Mouse (Mus musculus): ENCODE results near the gene Gm20388.

Gene Gm20388

DNA sequence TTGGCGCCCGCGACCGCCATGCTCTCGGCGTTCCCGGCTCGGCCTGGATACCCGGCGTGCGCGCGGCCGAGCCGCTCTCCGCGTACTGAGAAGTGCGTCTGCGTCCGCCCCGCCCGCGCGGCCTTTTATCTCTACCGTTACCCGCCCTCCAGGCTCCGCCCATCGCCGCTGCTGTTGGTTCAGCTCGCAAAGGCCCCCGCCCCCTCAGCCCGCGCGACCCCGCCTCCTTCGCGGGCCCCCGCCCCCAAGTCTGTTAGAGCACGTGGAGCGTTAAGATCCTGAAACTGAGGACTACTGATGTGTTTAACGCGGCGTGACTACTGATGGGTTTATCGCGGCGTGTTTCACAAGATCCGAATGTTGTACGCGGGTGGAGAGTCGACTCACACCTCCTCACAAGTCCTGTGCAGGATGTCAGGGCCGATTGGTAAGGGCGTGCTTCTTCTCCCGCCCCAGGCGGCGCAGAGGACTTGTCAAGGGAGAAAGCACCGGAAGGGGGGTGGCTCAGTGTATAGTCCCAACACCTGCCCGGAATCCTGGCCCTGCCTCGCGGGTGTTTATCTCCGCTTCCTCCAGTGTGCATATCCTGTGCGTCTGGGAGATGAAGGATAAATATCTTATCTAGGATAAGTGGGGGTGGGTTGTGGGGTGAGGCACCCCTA, 1997.1 kb downstream of the Gm20388 start, which contains the start of gene Slc7a5:
Slc7a5 (minus strand) TSS at position 108 of the 662 bp plus-strand sequence.
- in situ Hi-C loops (cut with MboI, MseI) = loop anchor here (10.0 kb wide), 1 partner anchor 323 kb away; no protein-coding TSS in a partner anchor

DNA sequence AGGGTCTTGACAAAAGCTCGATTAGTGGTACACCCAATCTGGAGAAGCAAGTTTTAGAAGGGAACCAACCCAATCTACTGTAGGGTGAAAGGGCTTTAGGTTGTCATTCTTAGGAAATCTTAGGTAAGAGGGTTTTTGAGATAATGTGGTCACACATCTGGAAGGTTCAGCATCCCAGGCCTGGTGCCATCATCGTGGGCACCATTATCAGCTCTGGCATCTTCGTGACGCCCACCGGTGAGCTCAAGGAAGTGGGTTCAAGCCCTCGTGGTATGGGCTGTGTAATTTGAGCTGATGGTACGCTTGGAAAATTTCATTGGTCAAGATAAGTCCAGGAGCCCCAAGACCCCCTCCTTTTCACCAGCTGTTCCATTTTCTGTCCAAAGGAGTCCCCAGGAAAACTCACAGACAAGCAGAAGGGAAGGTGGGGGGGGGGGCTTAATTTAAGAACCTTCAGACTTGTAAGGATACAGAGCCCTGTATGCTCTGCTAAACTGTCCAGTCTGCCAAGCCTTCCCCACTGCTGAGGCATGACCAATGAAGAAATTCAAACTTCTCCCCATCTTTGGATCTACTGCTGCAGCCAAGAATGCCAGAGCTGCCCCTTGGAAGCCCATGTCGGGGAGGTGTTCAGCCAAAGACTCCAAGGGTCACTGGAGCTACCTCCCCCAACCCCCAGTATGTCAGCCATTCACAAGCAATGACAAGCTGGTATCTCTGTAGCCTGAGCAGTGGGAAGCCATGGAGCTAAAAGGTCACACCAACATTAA, 1997.9 kb downstream of the Gm20388 start:
- in situ Hi-C loops (cut with MboI, MseI) = loop anchor here (10.0 kb wide), 1 partner anchor 324 kb away; no protein-coding TSS in a partner anchor

DNA sequence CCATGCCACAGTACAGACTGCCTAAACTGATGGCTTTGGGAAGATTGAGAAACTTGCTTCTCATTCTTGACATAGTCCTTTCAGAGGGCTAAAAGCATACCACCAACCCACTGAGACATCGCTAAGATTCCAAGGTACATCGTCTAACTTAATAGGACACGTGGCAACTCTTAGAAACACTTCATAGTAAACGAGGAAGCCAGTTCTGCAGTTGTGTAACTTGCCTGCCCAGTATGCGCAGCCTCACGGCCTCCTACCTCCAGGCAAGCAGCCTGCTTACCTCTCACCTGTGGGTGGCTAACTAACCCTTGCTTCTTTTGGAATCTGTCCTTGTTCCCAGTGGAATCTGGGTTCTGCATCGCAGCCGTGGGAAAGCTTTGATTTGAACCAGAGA, 1998.5 kb downstream of the Gm20388 start:
- in situ Hi-C loops (cut with MboI, MseI) = loop anchor here (10.0 kb wide), 1 partner anchor 324 kb away; no protein-coding TSS in a partner anchor

DNA sequence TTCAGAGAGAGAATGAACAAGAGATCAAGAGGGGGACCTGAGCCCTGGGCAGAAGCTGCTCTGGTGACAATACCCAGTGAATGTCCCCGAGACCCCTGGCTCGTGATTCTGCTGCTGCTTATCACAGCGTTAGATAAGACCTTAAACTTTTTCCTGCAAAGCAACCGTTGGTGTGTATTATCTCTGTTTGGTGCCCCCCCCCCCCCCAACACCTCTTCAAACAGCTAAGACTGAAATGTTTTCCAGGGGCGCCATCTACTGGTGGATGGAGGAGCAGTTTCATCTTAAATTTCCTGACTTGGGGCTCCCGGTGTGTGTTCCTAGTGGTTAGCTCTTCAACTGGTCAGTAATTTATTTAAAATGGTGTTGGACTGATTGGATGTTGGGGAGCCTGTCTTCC, 1999.0 kb downstream of the Gm20388 start:
- in situ Hi-C loops (cut with MboI, MseI) = loop anchor here (10.0 kb wide), 1 partner anchor 325 kb away; no protein-coding TSS in a partner anchor

DNA sequence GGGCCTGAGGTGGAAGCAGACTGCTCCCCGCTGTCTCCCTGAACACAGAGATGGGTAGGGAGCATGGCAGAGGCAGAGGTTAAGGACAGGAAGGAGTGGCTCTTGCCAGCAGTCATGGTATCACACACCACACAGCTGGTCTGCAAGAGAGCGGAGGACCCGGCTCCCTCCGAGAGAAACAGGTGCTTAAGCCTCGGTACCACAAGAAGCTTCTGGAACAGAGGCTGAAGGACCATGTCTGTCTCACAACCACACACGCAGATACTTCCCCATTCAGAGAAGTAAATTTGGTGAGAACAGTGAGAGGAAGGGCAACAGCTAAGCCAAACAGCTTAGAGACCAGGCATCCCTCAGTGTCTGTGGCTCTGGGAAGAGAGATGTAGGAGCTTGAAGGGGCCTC, 2000.8 kb downstream of the Gm20388 start:
- in situ Hi-C loops (cut with MboI, MseI) = no loop called here

DNA sequence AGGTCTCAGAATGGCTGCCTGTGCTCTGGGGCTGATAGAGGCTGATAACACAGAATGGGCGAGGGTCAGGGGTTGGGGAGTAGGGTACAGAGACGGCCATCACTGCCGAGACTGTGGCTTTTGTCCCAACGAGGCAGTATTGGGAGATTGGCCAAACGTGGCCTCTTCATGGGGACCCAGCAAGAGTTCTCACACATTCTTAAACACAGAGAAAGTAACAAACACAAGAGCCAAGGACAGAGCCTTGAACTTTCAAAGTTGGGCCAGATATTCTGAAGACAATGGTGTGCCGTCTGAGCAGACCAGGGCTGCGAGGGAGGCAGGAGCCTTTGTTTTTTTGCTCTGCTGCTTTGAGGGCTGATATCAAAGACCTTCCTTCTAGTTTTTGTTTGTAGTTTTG, 2001.3 kb downstream of the Gm20388 start:
- in situ Hi-C loops (cut with MboI, MseI) = no loop called here

DNA sequence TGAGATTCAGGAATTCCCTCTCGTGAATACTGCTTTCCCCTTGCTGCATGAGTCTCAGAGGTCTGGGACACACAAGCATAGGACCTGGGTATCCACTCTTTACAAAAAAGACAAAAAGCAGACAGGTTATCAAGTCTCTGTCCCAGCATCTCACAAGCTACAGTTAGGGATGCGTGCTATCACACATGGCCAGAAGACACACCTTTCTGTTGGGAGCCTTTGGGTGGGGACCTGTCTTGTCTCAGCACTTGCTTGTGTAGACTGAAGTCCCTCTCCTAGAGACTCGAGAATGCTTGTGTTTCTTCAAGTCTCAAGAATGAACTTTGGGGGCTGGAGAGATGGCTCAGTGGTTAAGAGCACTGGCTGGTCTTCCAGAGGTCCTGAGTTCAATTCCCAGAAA, 2002.2 kb downstream of the Gm20388 start:
- in situ Hi-C loops (cut with MboI, MseI) = no loop called here

DNA sequence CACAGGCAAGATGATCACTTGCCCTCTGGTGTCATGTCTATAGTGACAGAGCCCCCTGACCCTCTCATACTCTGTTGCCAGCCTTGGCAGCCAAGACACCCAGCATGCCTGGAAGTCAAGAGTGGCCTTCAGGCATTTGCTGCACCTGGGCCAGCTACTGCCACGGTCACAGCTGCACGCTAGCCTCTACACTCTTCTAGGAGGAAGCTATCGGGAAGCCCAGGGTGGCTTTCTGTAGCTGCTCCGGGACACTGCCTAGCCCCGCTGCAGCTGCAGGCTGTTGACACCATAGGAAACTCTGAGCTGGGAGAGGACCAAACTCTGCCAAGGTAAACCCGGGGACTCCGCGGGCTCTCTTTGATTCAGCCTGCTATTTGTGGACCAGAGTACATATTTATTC, 2002.7 kb downstream of the Gm20388 start:
- in situ Hi-C loops (cut with MboI, MseI) = no loop called here

DNA sequence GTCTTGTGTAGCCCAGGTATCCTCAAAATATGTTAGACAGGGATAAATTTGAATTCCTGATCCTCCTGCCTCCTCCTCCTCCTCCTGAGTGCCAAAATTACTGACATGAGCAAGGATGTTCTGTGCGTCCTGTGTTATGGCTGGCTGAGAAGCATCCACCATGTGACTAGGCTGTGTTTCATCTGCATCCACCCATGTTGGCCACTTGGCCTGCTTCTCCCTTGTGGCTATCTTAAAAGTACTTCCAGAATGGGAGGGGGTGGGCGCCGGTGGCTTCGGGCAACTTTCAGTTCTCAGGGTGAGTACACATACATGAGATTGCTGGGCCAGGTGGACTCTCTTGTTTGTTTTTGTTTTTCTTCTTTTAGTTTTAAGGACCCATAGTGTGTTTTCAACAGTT, 2008.5 kb downstream of the Gm20388 start:
- in situ Hi-C loops (cut with MboI, MseI) = no loop called here

DNA sequence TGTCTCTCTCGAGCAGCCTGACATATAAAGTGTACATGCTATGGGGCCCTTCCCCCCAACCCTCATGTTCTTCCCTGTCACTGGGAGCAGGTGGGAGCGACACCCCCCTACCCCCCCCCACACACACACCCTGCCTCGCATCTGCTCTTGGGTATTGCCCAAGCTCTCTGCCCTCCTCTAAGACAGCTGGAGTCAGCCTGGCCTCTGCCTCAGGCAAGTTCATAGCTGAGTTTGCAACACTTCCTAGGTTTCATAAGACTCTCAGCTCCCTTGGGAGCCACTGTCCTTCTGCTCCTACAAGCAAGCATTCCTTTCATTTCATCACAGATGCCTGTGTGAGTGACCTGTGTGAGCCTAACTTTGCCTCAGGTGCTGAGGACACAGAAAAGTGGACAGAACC, 2009.1 kb downstream of the Gm20388 start:
- in situ Hi-C loops (cut with MboI, MseI) = loop anchor here (10.0 kb wide), 1 partner anchor 165 kb away; no protein-coding TSS in a partner anchor

DNA sequence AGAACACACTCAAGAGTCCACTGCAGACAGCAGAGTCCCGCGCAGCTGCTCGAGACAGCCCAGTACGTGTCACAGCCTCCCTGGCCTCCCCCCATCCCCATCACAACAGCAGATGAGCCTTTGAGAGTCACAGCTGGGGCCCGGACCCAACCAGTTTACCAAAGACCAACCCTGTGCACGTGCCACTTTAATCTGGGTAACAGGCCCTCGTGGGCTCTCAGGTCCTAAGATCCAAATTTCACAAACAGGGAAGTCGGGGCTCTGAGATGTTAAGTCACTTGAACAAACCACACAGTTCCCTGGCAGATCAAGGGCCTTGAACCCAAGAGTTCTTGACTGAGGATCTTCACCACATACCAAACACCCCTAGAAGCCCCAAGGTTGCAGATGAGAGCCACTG, 2010.9 kb downstream of the Gm20388 start:
- in situ Hi-C loops (cut with MboI, MseI) = loop anchor here (10.0 kb wide), 1 partner anchor 167 kb away; no protein-coding TSS in a partner anchor

DNA sequence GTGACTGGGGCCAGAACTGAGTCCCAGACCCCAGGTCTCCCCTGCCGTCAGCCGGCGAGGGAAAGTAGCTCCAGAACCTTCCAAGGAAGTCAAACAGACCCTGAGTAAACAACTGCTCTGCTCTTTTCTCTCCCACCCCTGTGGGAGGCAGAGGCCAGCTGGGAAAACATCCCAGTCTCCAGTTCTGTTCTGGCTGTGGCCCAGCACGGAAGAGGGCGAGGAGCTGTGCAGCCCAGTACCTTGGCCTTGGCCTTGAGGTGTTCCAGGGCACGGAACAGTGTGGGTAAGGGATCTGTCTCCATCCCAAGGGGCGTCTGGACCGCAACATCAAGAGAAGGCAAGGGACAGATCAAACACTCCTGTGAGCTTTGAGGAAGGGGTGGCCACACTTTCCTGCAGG, 2011.5 kb downstream of the Gm20388 start:
- in situ Hi-C loops (cut with MboI, MseI) = loop anchor here (10.0 kb wide), 1 partner anchor 167 kb away; no protein-coding TSS in a partner anchor

DNA sequence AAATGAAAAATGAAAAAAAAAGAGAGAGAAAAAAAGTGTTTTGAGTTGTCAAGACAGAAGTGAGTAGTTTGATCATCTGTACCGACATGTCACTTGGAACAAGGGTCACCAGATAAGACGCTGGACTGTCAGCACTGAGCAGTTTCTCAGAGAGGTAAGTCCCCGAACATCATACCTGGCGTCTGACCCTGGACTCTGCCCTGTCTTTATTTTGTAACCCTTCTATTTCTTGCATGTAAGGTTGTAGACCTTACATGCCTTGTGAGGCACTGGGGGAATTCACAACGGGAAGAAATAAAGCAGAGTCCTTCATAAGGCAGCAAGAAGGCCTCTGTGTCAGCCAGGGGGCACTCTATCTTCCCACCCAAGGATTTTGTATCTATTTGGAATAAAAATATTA, 2014.0 kb downstream of the Gm20388 start:
- in situ Hi-C loops (cut with MboI, MseI) = loop anchor here (10.0 kb wide), 1 partner anchor 170 kb away; no protein-coding TSS in a partner anchor

DNA sequence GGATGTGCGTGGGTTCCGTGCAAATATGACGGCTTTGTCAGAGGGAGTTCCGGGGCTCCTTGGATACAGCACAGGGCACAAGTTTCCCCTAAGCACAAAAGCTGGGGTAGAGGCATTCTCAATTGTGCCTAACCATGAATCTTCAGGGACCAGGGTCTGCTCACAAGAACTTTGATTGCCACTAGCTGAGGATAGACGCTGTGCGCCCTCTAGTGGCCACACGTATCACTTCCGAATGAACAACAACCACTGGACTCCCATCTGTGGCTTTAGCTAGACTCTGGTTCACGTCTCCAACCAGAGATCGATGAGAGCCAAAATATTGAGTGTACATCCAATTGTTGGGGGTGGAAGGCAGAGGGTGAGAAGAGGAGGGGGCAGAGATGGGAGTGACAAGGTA, 2015.0 kb downstream of the Gm20388 start:
- in situ Hi-C loops (cut with MboI, MseI) = loop anchor here (10.0 kb wide), 1 partner anchor 171 kb away; no protein-coding TSS in a partner anchor

DNA sequence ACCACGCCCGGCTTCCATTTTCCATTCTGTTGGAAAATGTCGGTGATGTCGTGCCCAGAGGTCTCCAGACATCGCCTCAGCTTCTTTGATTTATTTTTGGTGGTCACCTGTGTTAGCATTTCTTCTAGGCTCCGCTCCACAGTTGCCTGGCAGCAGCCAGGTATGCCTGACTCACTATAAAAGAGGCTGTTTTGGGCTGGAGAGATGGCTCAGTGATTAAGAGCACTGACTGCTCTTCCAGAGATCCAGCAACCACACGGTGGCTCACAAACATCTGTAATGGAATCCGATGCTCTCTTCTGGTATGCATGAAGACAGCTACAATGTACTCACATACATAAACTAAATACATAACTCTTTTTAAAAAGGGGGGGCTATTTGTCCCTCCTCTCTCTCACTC, 2015.6 kb downstream of the Gm20388 start:
- in situ Hi-C loops (cut with MboI, MseI) = loop anchor here (10.0 kb wide), 1 partner anchor 171 kb away; no protein-coding TSS in a partner anchor

DNA sequence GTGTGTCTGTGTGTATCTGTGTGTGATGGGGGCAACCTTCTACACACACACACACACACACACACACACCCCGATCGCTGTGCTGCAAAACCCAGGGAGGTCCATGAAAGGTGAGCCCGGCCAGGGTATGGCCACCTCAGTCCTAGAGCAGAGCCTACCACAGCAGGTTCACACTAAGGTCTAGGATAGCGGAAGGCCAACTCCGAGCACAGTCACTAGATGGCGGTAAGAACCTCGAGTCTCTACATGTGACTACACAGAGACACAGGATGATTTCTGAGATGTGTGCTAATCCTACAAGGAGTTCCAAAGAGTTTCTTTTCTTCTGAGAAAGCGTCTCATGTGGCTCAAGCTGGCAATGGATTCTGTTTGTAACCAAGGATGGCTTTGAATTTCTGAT, 2016.7 kb downstream of the Gm20388 start:
- in situ Hi-C loops (cut with MboI, MseI) = loop anchor here (10.0 kb wide), 1 partner anchor 173 kb away; no protein-coding TSS in a partner anchor

DNA sequence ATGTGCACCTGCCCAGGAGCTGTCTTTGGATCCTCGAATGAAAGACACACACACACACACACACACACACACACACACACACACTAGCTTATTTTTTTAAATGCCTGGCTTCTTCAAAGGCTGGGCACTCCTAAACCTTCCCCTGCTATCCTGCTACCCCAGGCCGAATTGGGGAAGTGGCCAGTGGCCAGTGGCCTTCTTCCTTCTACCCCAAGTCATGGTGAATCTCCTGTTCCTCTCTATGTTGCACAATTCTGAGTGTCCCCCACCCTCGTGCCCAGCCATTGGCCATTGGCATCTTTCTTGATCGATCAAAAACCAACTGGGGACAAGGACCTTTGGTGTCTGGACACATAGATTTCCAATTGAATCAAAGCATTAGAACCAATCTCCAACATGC, 2019.4 kb downstream of the Gm20388 start:
- in situ Hi-C loops (cut with MboI, MseI) = no loop called here

DNA sequence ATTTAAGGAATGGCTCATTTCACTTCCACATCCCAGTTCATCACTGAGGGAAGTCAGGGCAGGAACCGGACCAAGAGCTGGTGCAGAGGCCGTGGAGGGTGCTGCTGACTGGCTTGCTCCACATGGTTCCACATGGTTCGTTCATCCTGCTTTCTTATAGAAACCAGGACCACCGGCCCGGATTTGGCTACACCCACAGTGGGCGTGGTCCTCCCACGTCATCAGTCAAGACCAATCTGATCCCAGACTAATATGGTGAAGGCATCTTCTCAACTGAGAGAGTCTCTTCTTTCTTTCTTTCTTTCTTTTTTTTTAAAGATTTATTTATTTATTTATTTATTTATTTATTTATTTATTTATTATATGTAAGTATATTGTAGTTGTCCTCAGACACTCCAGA, 2020.9 kb downstream of the Gm20388 start:
- in situ Hi-C loops (cut with MboI, MseI) = no loop called here

DNA sequence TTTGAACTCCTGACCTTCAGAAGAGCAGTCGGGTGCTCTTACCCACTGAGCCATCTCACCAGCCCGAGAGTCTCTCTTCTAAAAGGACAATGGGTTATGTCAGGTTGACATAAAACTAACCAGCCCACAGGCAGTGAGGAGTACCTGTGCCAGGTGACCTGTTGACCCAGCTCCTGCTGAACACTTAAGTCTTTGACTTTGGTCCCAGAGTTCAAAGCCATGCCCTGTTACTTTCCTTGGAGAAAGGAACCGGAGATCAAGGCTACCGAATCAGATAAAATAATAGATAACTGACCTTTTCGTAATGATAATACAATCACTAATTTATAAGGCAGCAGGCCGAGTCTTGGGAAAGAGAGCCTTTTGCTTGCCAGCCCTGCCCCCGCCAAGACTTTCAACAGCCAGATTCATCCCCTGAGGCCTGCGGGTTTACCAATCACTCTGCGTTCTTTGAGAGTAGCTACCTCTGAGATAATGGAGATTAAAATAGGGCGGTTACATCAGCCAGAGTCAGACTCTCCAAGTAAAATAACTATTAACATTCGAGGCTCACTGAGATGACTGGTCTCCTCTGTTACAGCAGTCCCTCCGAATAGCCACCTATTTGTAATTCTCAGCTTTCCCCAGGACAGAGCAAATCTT, 2021.5 kb downstream of the Gm20388 start:
- in situ Hi-C loops (cut with MboI, MseI) = no loop called here

DNA sequence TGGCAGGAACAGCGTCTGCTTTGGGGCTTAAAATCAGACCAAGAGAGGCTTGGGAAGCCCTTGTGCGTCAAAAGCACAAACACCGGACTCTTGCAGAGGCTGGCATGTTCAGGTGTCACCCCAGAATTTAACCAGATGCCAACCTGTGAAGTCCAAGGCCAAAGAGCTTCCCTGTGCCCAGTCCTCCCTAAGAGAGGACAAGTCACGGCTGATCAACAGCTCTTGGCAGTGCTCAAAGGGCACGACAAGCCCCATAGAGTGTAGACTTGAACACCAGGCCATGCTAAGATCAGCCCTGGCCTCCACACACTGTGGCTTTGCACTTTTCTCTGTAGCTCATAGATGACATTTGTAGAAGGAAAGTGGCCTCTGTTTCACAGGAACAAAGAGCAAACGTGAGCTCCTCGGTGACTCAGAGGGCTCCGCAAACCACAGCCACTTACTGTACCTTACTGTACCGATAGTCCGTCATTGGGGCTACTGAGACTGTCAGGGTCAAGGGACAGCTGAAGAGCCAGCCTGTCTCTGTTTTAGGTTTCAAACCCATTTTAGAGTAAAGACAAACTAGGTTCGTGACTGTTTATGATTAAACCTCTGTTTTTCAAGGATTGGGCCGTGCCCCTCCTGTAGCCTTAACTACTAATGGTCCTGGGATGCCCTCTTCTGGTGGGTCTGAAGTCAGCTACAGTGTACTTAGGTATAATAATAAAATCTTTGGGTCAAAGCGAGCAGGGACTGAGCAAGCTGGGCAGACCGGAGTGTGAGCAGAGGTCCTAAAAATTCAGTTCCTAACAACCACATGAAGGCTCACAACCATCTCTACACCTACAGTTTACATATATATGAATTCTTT, 2022.3 kb downstream of the Gm20388 start:
- in situ Hi-C loops (cut with MboI, MseI) = no loop called here

DNA sequence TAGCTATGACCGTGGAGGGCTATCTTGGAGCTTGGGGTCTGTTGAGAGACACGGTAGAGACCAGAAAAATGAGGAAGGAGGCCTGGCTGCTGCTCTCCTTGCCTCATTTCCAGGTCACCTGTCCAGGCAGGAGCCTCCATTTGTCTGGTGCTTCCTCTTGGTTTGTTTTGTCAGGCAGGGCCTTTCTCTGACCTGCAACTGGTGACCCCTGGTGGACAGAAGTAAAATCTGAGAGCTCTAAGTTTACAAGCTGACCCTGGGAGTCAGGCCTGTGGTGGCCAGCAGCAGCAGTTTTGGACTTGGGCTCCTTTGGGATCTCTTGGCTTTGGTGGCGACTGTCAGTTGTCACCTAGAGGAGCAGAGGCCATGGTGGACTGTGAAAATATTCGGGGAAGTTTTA, 2023.9 kb downstream of the Gm20388 start:
- in situ Hi-C loops (cut with MboI, MseI) = no loop called here

Measured in T-helper 1 cell (primary cell).